Mouse (Mus musculus): ENCODE measurements around the gene Fgfr1op2. TPM values are rescaled to one million over a fixed set of nuclear protein-coding genes. Genes with fewer than 3 reads are reported as not detected.

Fgfr1op2 gene
- polyA plus RNA-seq, 1 experiment from 2014 or later, result 68.9 TPM

Other genes starting within 250 kb of the Fgfr1op2 start
- 4.3 and 7.3 TPM in 2 replicates for gene Itpr2, start 75.0 kb upstream of the Fgfr1op2 start, polyA plus RNA-seq (2016; fragmentation: Nextera tagmentation; extraction: Ambion mirVana)
- 76.6 and 76.9 TPM in 2 replicates for gene Ints13, start 632 bp downstream of the Fgfr1op2 start, polyA plus RNA-seq (2016; fragmentation: Nextera tagmentation; extraction: Ambion mirVana)
- gene Med21, start 65.3 kb downstream of the Fgfr1op2 start, polyA plus RNA-seq (2016; fragmentation: Nextera tagmentation; extraction: Ambion mirVana), result 110 and 122 TPM in 2 replicates
- 25.6 and 27.7 TPM in 2 replicates for gene Tm7sf3, start 65.6 kb downstream of the Fgfr1op2 start, polyA plus RNA-seq (2016; fragmentation: Nextera tagmentation; extraction: Ambion mirVana)
- gene Stk38l, start 147.8 kb downstream of the Fgfr1op2 start, polyA plus RNA-seq (2016; fragmentation: Nextera tagmentation; extraction: Ambion mirVana), result 17.2 and 17.8 TPM in 2 replicates
- gene Arntl2, start 218.9 kb downstream of the Fgfr1op2 start, polyA plus RNA-seq (2016; fragmentation: Nextera tagmentation; extraction: Ambion mirVana), result 1.9 and 2.5 TPM in 2 replicates